Comparison of ENCODE assay signal across 25 mouse cellular contexts in the genomic region with DNA sequence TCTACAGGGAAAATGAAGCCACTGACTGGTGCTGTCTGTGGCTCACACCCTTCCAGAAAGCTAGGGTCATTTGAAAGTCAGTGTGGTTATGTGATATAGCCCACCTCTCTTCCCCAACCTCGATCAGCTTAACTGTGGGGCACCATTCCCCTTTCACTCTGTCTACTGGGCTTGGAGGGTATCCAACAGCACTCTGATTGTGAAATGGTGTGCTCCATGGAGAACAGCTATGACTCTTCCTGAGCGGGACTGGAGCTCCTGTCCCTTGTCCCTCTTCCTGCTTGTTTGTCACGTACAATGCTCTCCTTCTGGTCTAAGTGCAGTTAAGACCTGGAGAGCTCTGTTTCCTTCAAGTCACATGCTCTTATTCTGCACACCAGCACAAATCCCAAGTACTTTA. TPM values are rescaled to one million over a fixed set of nuclear protein-coding genes. Genes with fewer than 3 reads are reported as not detected.
DNase-seq lines count a peak whose midpoint lies in the region; ATAC-seq and TF ChIP-seq lines count a peak whose summit lies in the region.
"Had no signal": no experiment of that assay in that cellular context is flagged by ENCODE, and none has a peak within 500 bp of the region (broad histone marks: within the 10 kb centered on the region; RNA-seq: fewer than 3 reads in every experiment).

No protein-coding gene starts in this region.

- no peak overlapping the region; the same call in 1 of the 2 replicates for H3K9ac ChIP-seq in heart, embryonic 13.5 days
- no peak overlapping the region for H3K9ac ChIP-seq in liver, embryonic 15.5 days
- no peak overlapping the region for H3K9ac ChIP-seq in lung, postnatal 0 days (replicated peaks; ENCODE audit: low read depth)
- H3K9ac ChIP-seq: heart, embryonic 12.5 days; hindbrain, embryonic 15.5 days; limb, embryonic 13.5 days; midbrain, embryonic 15.5 days had no signal

- peaks cover 84% of the 10 kb centered on the region for H3K36me3 ChIP-seq in heart, embryonic 13.5 days
- H3K36me3 ChIP-seq in liver, embryonic 15.5 days (replicated peaks), result peaks cover 86% of the 10 kb centered on the region
- H3K36me3 ChIP-seq in lung, postnatal 0 days (ENCODE audit: insufficient read depth, low read length), result peaks cover 16% of the 10 kb centered on the region

- H3K27ac ChIP-seq in heart, embryonic 13.5 days (replicated peaks), result peak overlapping the region; percentile 56
- peak overlapping the region; percentile 26; the same call in 1 of the 2 replicates for H3K27ac ChIP-seq in liver, embryonic 15.5 days (replicated peaks)
- H3K27ac ChIP-seq in lung, postnatal 0 days (ENCODE audit: low read length), result peak overlapping the region; percentile 44
- H3K27ac ChIP-seq: hindbrain, embryonic 15.5 days; limb, embryonic 13.5 days; midbrain, embryonic 15.5 days had no signal

- TF ChIP-seq EP300 in lung, postnatal 0 days (IDR thresholded peaks at IDR 0.05), result peak; percentile 5; the same call in 1 of the 2 replicates

- H3K9me3 ChIP-seq in heart, embryonic 13.5 days, result no peaks in the 10 kb centered on the region
- H3K9me3 ChIP-seq in liver, embryonic 15.5 days (replicated peaks), result no peaks in the 10 kb centered on the region
- no peaks in the 10 kb centered on the region for H3K9me3 ChIP-seq in lung, postnatal 0 days (ENCODE audit: low read length)
- H3K9me3 ChIP-seq: heart, embryonic 12.5 days; hindbrain, embryonic 15.5 days; limb, embryonic 13.5 days; megakaryocyte, embryonic 14.5 days; midbrain, embryonic 15.5 days had no signal

- DNase-seq in heart, postnatal 4 days, result no peak
- DNase-seq in NIH3T3 (ENCODE audit: low read depth) (peak; percentile 14), MN1 (ENCODE audit: low spot score) (no peak)
- DNase-seq in lung, postnatal 0 days (ENCODE audit: low spot score), result peak; percentile 75
- no peak for DNase-seq in layer of hippocampus, postnatal 25 days (ENCODE audit: extremely low spot score in 1 of 2, low spot score in 1 of 2)
- DNase-seq in cerebellum, adult 9-11 months, result no peak
- DNase-seq: cerebellum, adult 11-12 months; kidney, adult 18-20 months; kidney, postnatal 14 days; layer of hippocampus, adult 9-11 months; retina, postnatal 1 day; thymus, adult 2 months had no signal

- H3K4me1 ChIP-seq in heart, embryonic 13.5 days, result peaks cover 32% of the 10 kb centered on the region
- H3K4me1 ChIP-seq in liver, embryonic 15.5 days (replicated peaks), result peaks cover 52% of the 10 kb centered on the region
- peaks cover 23% of the 10 kb centered on the region; the same call in 1 of the 2 replicates for H3K4me1 ChIP-seq in lung, postnatal 0 days (ENCODE audit: insufficient read depth, low read depth, low read length)

- H3K4me2 ChIP-seq in heart, embryonic 13.5 days, result no peak overlapping the region
- no peak overlapping the region for H3K4me2 ChIP-seq in liver, embryonic 15.5 days
- 0 out of 2 replicates have a peak overlapping the region, but pooled peaks have one; percentile 9 for H3K4me2 ChIP-seq in lung, postnatal 0 days (replicated peaks; ENCODE audit: low read depth, low read length)
- H3K4me2 ChIP-seq: heart, embryonic 12.5 days; hindbrain, embryonic 15.5 days; limb, embryonic 13.5 days; midbrain, embryonic 15.5 days had no signal

- 66% methylated on average over 3 of the region's 3 CpGs for WGBS in heart, embryonic 13.5 days
- WGBS in liver, embryonic 15.5 days (ENCODE audit: insufficient replicate concordance), result 78% methylated on average over 3 of the region's 3 CpGs
- WGBS in lung, postnatal 0 days, result 30% methylated on average over 3 of the region's 3 CpGs

- no peak overlapping the region for H3K4me3 ChIP-seq in heart, embryonic 13.5 days
- H3K4me3 ChIP-seq in liver, embryonic 15.5 days (replicated peaks), result no peak overlapping the region
- H3K4me3 ChIP-seq in lung, postnatal 0 days (ENCODE audit: low read depth, low read length), result no peak overlapping the region
- H3K4me3 ChIP-seq: erythroblast, embryonic 14.5 days; heart, embryonic 12.5 days; hindbrain, embryonic 15.5 days; limb, embryonic 13.5 days; megakaryocyte, embryonic 14.5 days; midbrain, embryonic 15.5 days had no signal

- no peaks in the 10 kb centered on the region for H3K27me3 ChIP-seq in heart, embryonic 13.5 days (replicated peaks)
- no peaks in the 10 kb centered on the region for H3K27me3 ChIP-seq in liver, embryonic 15.5 days
- H3K27me3 ChIP-seq in lung, postnatal 0 days (replicated peaks; ENCODE audit: insufficient read depth, low read length), result no peaks in the 10 kb centered on the region
- H3K27me3 ChIP-seq: heart, embryonic 12.5 days; hindbrain, embryonic 15.5 days; limb, embryonic 13.5 days; megakaryocyte, embryonic 14.5 days; midbrain, embryonic 15.5 days had no signal

- no peak for TF ChIP-seq CTCF in lung, postnatal 0 days (IDR thresholded peaks at IDR 0.05)

- ATAC-seq in heart, embryonic 13.5 days (ENCODE audit: extremely low read depth, insufficient number of reproducible peaks, low FRiP score, low TSS enrichment), result no peak
- no peak for ATAC-seq in liver, embryonic 15.5 days (ENCODE audit: insufficient read depth)
- ATAC-seq in lung, postnatal 0 days, result peak; percentile 61
- ATAC-seq: forebrain, embryonic 14.5 days; midbrain, embryonic 15.5 days had no signal

RNA-seq across cellular contexts. Expression of a gene that starts 5.6 kb away (rescaled TPM):
- 169 and 173 TPM in 2 replicates for polyA plus RNA-seq in heart, embryonic 13.5 days (2015; fragmentation: Nextera tagmentation; extraction: Ambion mirVana)
- 100 to 1,000 TPM; 158 to 168 TPM for total RNA-seq in heart, postnatal 4 days (2021)
- polyA plus RNA-seq in liver, embryonic 15.5 days (2015; fragmentation: Nextera tagmentation; extraction: Ambion mirVana), result 231 and 236 TPM in 2 replicates
- polyA plus RNA-seq in lung, postnatal 0 days (2015; fragmentation: Nextera tagmentation; extraction: Ambion mirVana), result 131 and 135 TPM in 2 replicates
- total RNA-seq in layer of hippocampus, postnatal 25 days (2021), result 100 to 1,000 TPM; 129 to 152 TPM

RNA-seq across cellular contexts. Expression of a gene that starts 6.9 kb away (rescaled TPM):
- not detected in 2 replicates for polyA plus RNA-seq in heart, embryonic 13.5 days (2015; fragmentation: Nextera tagmentation; extraction: Ambion mirVana)
- not detected for total RNA-seq in heart, postnatal 4 days (2021)
- not detected in 2 replicates for polyA plus RNA-seq in liver, embryonic 15.5 days (2015; fragmentation: Nextera tagmentation; extraction: Ambion mirVana)
- not detected in 2 replicates for polyA plus RNA-seq in lung, postnatal 0 days (2015; fragmentation: Nextera tagmentation; extraction: Ambion mirVana)
- total RNA-seq in layer of hippocampus, postnatal 25 days (2021), result not detected
- total RNA-seq: gastrocnemius, postnatal 4 days had no signal
- polyA plus RNA-seq: embryonic facial prominence, embryonic 11.5 days; forebrain, embryonic 14.5 days; heart, embryonic 12.5 days; hindbrain, embryonic 15.5 days; limb, embryonic 13.5 days; midbrain, embryonic 15.5 days; thymus, adult 2 months; urinary bladder, adult 2 months had no signal

RNA-seq across cellular contexts. Expression of a gene that starts 28.6 kb away (rescaled TPM):
- polyA plus RNA-seq in heart, embryonic 13.5 days (2015; fragmentation: Nextera tagmentation; extraction: Ambion mirVana), result not detected in 2 replicates
- total RNA-seq in heart, postnatal 4 days (2021), result under 1 TPM; 0.14 to 0.38 TPM
- polyA plus RNA-seq in liver, embryonic 15.5 days (2015; fragmentation: Nextera tagmentation; extraction: Ambion mirVana), result not detected in 2 replicates
- polyA plus RNA-seq in lung, postnatal 0 days (2015; fragmentation: Nextera tagmentation; extraction: Ambion mirVana), result 0.05 and 0.18 TPM in 2 replicates
- total RNA-seq in layer of hippocampus, postnatal 25 days (2021), result under 1 TPM; 0.45 to 0.66 TPM
- total RNA-seq: gastrocnemius, postnatal 4 days had no signal
- polyA plus RNA-seq: embryonic facial prominence, embryonic 11.5 days; erythroblast, embryonic 14.5 days; forebrain, embryonic 14.5 days; heart, embryonic 12.5 days; urinary bladder, adult 2 months had no signal

RNA-seq across cellular contexts. Expression of a gene that starts 43.6 kb away (rescaled TPM):
- polyA plus RNA-seq in heart, embryonic 13.5 days (2015; fragmentation: Nextera tagmentation; extraction: Ambion mirVana), result not detected in 2 replicates
- total RNA-seq in heart, postnatal 4 days (2021), result not detected
- polyA plus RNA-seq in liver, embryonic 15.5 days (2015; fragmentation: Nextera tagmentation; extraction: Ambion mirVana), result not detected in 2 replicates
- polyA plus RNA-seq in lung, postnatal 0 days (2015; fragmentation: Nextera tagmentation; extraction: Ambion mirVana), result not detected in 2 replicates
- not detected for total RNA-seq in layer of hippocampus, postnatal 25 days (2021)
- total RNA-seq: common myeloid progenitor, adult 5-6 weeks; gastrocnemius, postnatal 4 days had no signal
- polyA plus RNA-seq: embryonic facial prominence, embryonic 11.5 days; forebrain, embryonic 14.5 days; heart, embryonic 12.5 days; hindbrain, embryonic 15.5 days; limb, embryonic 13.5 days; midbrain, embryonic 15.5 days; urinary bladder, adult 2 months had no signal

RNA-seq across cellular contexts. Expression of a gene that starts 47.8 kb away (rescaled TPM):
- 30.6 and 32.7 TPM in 2 replicates for polyA plus RNA-seq in heart, embryonic 13.5 days (2015; fragmentation: Nextera tagmentation; extraction: Ambion mirVana)
- total RNA-seq in heart, postnatal 4 days (2021), result 10 to 100 TPM; 52.2 to 54.1 TPM
- polyA plus RNA-seq in liver, embryonic 15.5 days (2015; fragmentation: Nextera tagmentation; extraction: Ambion mirVana), result 57.2 and 60.4 TPM in 2 replicates
- 41.5 and 50.4 TPM in 2 replicates for polyA plus RNA-seq in lung, postnatal 0 days (2015; fragmentation: Nextera tagmentation; extraction: Ambion mirVana)
- 10 to 100 TPM; 59.0 to 64.0 TPM for total RNA-seq in layer of hippocampus, postnatal 25 days (2021)

Comparison
In these comparisons a context has a peak if more than half of its experiments do, and no peak if none do; other contexts are left out.
1. DNase-seq: peak in NIH3T3 (single experiment) and lung, postnatal 0 days (single experiment); none in heart, postnatal 4 days (single experiment), layer of hippocampus, postnatal 25 days (0 of 2), cerebellum, adult 9-11 months (single experiment) and MN1 (single experiment).
2. Peak in every context shown above with its lines, with median percentiles within 50 percentile points of each other: H3K27ac ChIP-seq.